Mouse (Mus musculus) neural tube, embryonic 11.5 days (tissue): Measurements from ENCODE around the gene Pam16. TPM values are rescaled to one million over a fixed set of nuclear protein-coding genes. Genes with fewer than 3 reads are reported as not detected.

Source experiments
- ATAC-seq: fragments of 200-750 bp; cut with Nextera tagmentation; 2 replicates; pipeline ENCODE4 v1.8.0; 2017; ENCODE audit warnings: moderate number of reproducible peaks, mild to moderate bottlenecking, moderate TSS enrichment, moderate library complexity; ENCODE audit not compliant: insufficient read depth, low FRiP score, low TSS enrichment
- DNase-seq: peaks from one replicate; pipeline ENCODE4 v3.0.0-alpha.2; 2015; ENCODE audit warnings: low spot score
- H3K27ac ChIP-seq: fragments of 300-500 bp; sonication (generic); 2 replicates; pipeline ENCODE4 v1.5.1; 2014; ENCODE audit warnings: low read depth, mild to moderate bottlenecking, low read length
- H3K27me3 ChIP-seq: fragments of 300-500 bp; sonication (generic); 2 replicates; pipeline ENCODE4 v1.6.1; 2014; ENCODE audit warnings: mild to moderate bottlenecking, low read length, mixed read lengths; ENCODE audit not compliant: control insufficient read depth, insufficient read depth
- H3K36me3 ChIP-seq: fragments of 300-500 bp; sonication (generic); 2 replicates; pipeline ENCODE4 v1.6.1; 2014; ENCODE audit warnings: mild to moderate bottlenecking, low read length, moderate library complexity, mixed read lengths; ENCODE audit not compliant: control insufficient read depth, insufficient read depth
- H3K4me1 ChIP-seq: fragments of 300-500 bp; sonication (generic); 2 replicates; pipeline ENCODE4 v1.6.1; 2014; ENCODE audit warnings: low read length, mixed read lengths; ENCODE audit not compliant: control insufficient read depth, insufficient read depth
- H3K4me2 ChIP-seq: fragments of 300-500 bp; sonication (generic); 2 replicates; pipeline ENCODE4 v1.6.1; 2014; ENCODE audit warnings: low read depth, mild to moderate bottlenecking, moderate library complexity
- H3K4me3 ChIP-seq: fragments of 300-500 bp; sonication (generic); 2 replicates; pipeline ENCODE4 v1.5.1; 2014; ENCODE audit warnings: low read depth, low read length
- H3K9ac ChIP-seq: fragments of 300-500 bp; sonication (generic); 2 replicates; pipeline ENCODE4 v1.6.1; 2014; ENCODE audit warnings: mild to moderate bottlenecking, low read length
- H3K9me3 ChIP-seq: fragments of 300-500 bp; sonication (generic); 2 replicates; pipeline ENCODE4 v1.6.1; 2016; ENCODE audit warnings: low read length; ENCODE audit not compliant: control insufficient read depth
- WGBS: fragments of 180-500 bp; shearing (Covaris S2); extraction: QIAGEN DNeasy Blood & Tissue Kit; methylation state at CpG from one replicate; pipeline ENCODE4 v1.1.7; 2014; 5-methylcytosine and 5-hydroxymethylcytosine counted together
- polyA plus RNA-seq: library from polyadenylated mRNA; unstranded; fragments of >200 nt; fragmentation: Nextera tagmentation; extraction: Ambion mirVana; gene quantifications from 2 replicates; pipeline ENCODE4 v1.2.1, GENCODE M21; 2014

Pam16 gene
- polyA plus RNA-seq, result 94.3 and 108 TPM in 2 replicates

- H3K4me2 ChIP-seq, result peak within 1 kb of the TSS; percentile 75
- H3K36me3 ChIP-seq, result no peaks in the 10 kb centered on the region
- H3K9ac ChIP-seq, result peak within 1 kb of the TSS; percentile 85
- H3K9me3 ChIP-seq, result no peaks in the 10 kb centered on the region
- H3K27me3 ChIP-seq, result no peaks in the 10 kb centered on the region
- under 1% methylated on average over 56 of the region's 56 CpGs for WGBS
- peak; percentile 94 for DNase-seq
- peak within 1 kb of the TSS; percentile 73 for H3K27ac ChIP-seq
- peaks cover 17% of the 10 kb centered on the region for H3K4me1 ChIP-seq
- peak within 1 kb of the TSS; percentile 73 for H3K4me3 ChIP-seq
- peak; percentile 85 for ATAC-seq
These were observed at the start of gene Pam16 for GRCm38 (mm10) chr16:4624481-4625110. Gene Pam16, minus strand, starts transcription at chr16:4624988.

GRCm38 (mm10) chr16:4674091-4674490, 49.3 kb upstream of the Pam16 start:
- Histone ChIP-seq H3K9ac (no peak overlapping the region), H3K4me2 (no peak overlapping the region), H3K4me3 (no peak overlapping the region), H3K4me1 (0 out of 2 replicates have a peak, but pooled peaks cover 6% of the 10 kb centered on the region), H3K36me3 (peaks cover 3% of the 10 kb centered on the region; the same call in 1 of the 2 replicates), H3K27me3 (no peaks in the 10 kb centered on the region), H3K27ac (no peak overlapping the region), H3K9me3 (no peaks in the 10 kb centered on the region)
- ATAC-seq, result no peak
- no peak for DNase-seq
- 89% methylated on average over 4 of the region's 4 CpGs for WGBS

GRCm38 (mm10) chr16:4670317-4670716, 45.5 kb upstream of the Pam16 start:
- Histone ChIP-seq H3K4me3 (no peak overlapping the region), H3K9ac (no peak overlapping the region), H3K4me1 (no peaks in the 10 kb centered on the region), H3K27ac (no peak overlapping the region), H3K36me3 (peaks cover 5% of the 10 kb centered on the region), H3K4me2 (no peak overlapping the region), H3K9me3 (no peaks in the 10 kb centered on the region), H3K27me3 (no peaks in the 10 kb centered on the region)
- ATAC-seq, result no peak
- 74% methylated on average over 5 of the region's 5 CpGs for WGBS
- DNase-seq, result no peak

GRCm38 (mm10) chr16:4667190-4667808, 42.5 kb upstream of the Pam16 start:
- H3K9me3 ChIP-seq, result no peaks in the 10 kb centered on the region
- H3K4me2 ChIP-seq, result no peak overlapping the region
- no peak overlapping the region for H3K4me3 ChIP-seq
- H3K27me3 ChIP-seq, result no peaks in the 10 kb centered on the region
- DNase-seq, result peak; percentile 86
- no peak overlapping the region for H3K27ac ChIP-seq
- WGBS, result 28% methylated on average over 3 of the region's 3 CpGs
- H3K4me1 ChIP-seq, result no peaks in the 10 kb centered on the region
- H3K9ac ChIP-seq, result no peak overlapping the region
- no peak for ATAC-seq
- peaks cover 3% of the 10 kb centered on the region; the same call in 1 of the 2 replicates for H3K36me3 ChIP-seq

- WGBS, result 88% methylated on average over 2 of the region's 2 CpGs
- no peak overlapping the region for H3K4me2 ChIP-seq
- H3K27ac ChIP-seq, result no peak overlapping the region
- H3K4me1 ChIP-seq, result no peaks in the 10 kb centered on the region
- H3K4me3 ChIP-seq, result no peak overlapping the region
- peaks cover 3% of the 10 kb centered on the region; the same call in 1 of the 2 replicates for H3K36me3 ChIP-seq
- ATAC-seq, result no peak
- H3K27me3 ChIP-seq, result no peaks in the 10 kb centered on the region
- H3K9me3 ChIP-seq, result no peaks in the 10 kb centered on the region
- no peak for DNase-seq
- H3K9ac ChIP-seq, result no peak overlapping the region
These were observed 40.9 kb upstream of the Pam16 start for GRCm38 (mm10) chr16:4665726-4666125.

- Histone ChIP-seq H3K4me3 (no peak overlapping the region), H3K27ac (no peak overlapping the region), H3K9me3 (no peaks in the 10 kb centered on the region), H3K36me3 (peaks cover 3% of the 10 kb centered on the region; the same call in 1 of the 2 replicates), H3K9ac (no peak overlapping the region), H3K27me3 (no peaks in the 10 kb centered on the region), H3K4me1 (no peaks in the 10 kb centered on the region), H3K4me2 (no peak overlapping the region)
- DNase-seq (no peak), ATAC-seq (no peak)
- 79% methylated on average over 2 of the region's 2 CpGs for WGBS
These were observed 39.0 kb upstream of the Pam16 start for GRCm38 (mm10) chr16:4663806-4664205.

GRCm38 (mm10) chr16:4661605-4662004, 36.8 kb upstream of the Pam16 start:
- no peaks in the 10 kb centered on the region for H3K27me3 ChIP-seq
- H3K27ac ChIP-seq, result no peak overlapping the region
- H3K4me2 ChIP-seq, result no peak overlapping the region
- no peaks in the 10 kb centered on the region for H3K9me3 ChIP-seq
- no peak overlapping the region for H3K9ac ChIP-seq
- no peaks in the 10 kb centered on the region for H3K36me3 ChIP-seq
- no peak overlapping the region for H3K4me3 ChIP-seq
- DNase-seq (no peak), ATAC-seq (no peak)
- WGBS, result 63% methylated on average over 2 of the region's 2 CpGs
- H3K4me1 ChIP-seq, result 0 out of 2 replicates have a peak, but pooled peaks cover 1% of the 10 kb centered on the region

- Histone ChIP-seq H3K4me1 (0 out of 2 replicates have a peak, but pooled peaks cover 2% of the 10 kb centered on the region), H3K9me3 (no peaks in the 10 kb centered on the region), H3K4me2 (no peak overlapping the region), H3K27me3 (no peaks in the 10 kb centered on the region), H3K9ac (no peak overlapping the region), H3K4me3 (no peak overlapping the region), H3K27ac (no peak overlapping the region), H3K36me3 (no peaks in the 10 kb centered on the region)
- no peak for DNase-seq
- ATAC-seq, result no peak
- WGBS, result 34% methylated on average over 2 of the region's 2 CpGs
These were observed 34.5 kb upstream of the Pam16 start for GRCm38 (mm10) chr16:4659326-4659725.

- DNase-seq (peak; percentile 71), ATAC-seq (no peak)
- Histone ChIP-seq H3K4me3 (no peak overlapping the region), H3K9me3 (no peaks in the 10 kb centered on the region), H3K9ac (no peak overlapping the region), H3K27ac (no peak overlapping the region), H3K4me1 (0 out of 2 replicates have a peak, but pooled peaks cover 2% of the 10 kb centered on the region), H3K36me3 (no peaks in the 10 kb centered on the region), H3K4me2 (no peak overlapping the region), H3K27me3 (no peaks in the 10 kb centered on the region)
- 16% methylated on average over 11 of the region's 11 CpGs for WGBS
These were observed 34.0 kb upstream of the Pam16 start for GRCm38 (mm10) chr16:4658781-4659245.
